In genomic region chr16:80512724-80513123, GRCm38 (mm10) we compare ENCODE assay signal across 25 mouse cellular contexts.
A peak's percentile ranks its signal among the peaks of the same experiment; 100 is the strongest.
DNase-seq lines count a peak whose midpoint lies in the region; ATAC-seq and TF ChIP-seq lines count a peak whose summit lies in the region.
"Had no signal": no experiment of that assay in that cellular context is flagged by ENCODE, and none has a peak within 500 bp of the region (broad histone marks: within the 10 kb centered on the region; RNA-seq: fewer than 3 reads in every experiment).

No protein-coding gene starts in this region.

- no peaks in the 10 kb centered on the region for H3K27me3 ChIP-seq in embryonic facial prominence, embryonic 14.5 days (replicated peaks; ENCODE audit: control insufficient read depth, insufficient read depth, low read length)
- H3K27me3 ChIP-seq in embryonic facial prominence, embryonic 10.5 days (replicated peaks; ENCODE audit: low read depth, poor library complexity, severe bottlenecking) = no peaks in the 10 kb centered on the region
- no peaks in the 10 kb centered on the region for H3K27me3 ChIP-seq in kidney, embryonic 14.5 days (ENCODE audit: control insufficient read depth, insufficient read depth, low read length)
- H3K27me3 ChIP-seq in liver, postnatal 0 days (ENCODE audit: insufficient read depth, low read length) = no peaks in the 10 kb centered on the region
- no peaks in the 10 kb centered on the region for H3K27me3 ChIP-seq in liver, embryonic 11.5 days (replicated peaks; ENCODE audit: control insufficient read depth, insufficient read depth, low read length)
- H3K27me3 ChIP-seq: CH12.LX; embryonic facial prominence, embryonic 15.5 days; heart, embryonic 15.5 days; hindbrain, embryonic 12.5 days had no signal

- TF ChIP-seq EP300 in liver, postnatal 0 days (IDR thresholded peaks at IDR 0.05; ENCODE audit: low read depth) = peak; percentile 33; the same call in 1 of the 2 replicates

- H3K9ac ChIP-seq in embryonic facial prominence, embryonic 14.5 days (ENCODE audit: low read depth, low read length) = no peak overlapping the region
- no peak overlapping the region for H3K9ac ChIP-seq in kidney, embryonic 14.5 days (ENCODE audit: low read depth, low read length)
- no peak overlapping the region for H3K9ac ChIP-seq in liver, postnatal 0 days (replicated peaks)
- no peak overlapping the region for H3K9ac ChIP-seq in liver, embryonic 11.5 days (ENCODE audit: low read depth, low read length)
- H3K9ac ChIP-seq: embryonic facial prominence, embryonic 15.5 days; heart, embryonic 15.5 days; hindbrain, embryonic 12.5 days had no signal

- H3K4me1 ChIP-seq in embryonic facial prominence, embryonic 14.5 days (ENCODE audit: control insufficient read depth, insufficient read depth, low read length) = no peaks in the 10 kb centered on the region
- H3K4me1 ChIP-seq in embryonic facial prominence, embryonic 10.5 days = no peaks in the 10 kb centered on the region
- H3K4me1 ChIP-seq in kidney, embryonic 14.5 days (ENCODE audit: control insufficient read depth, insufficient read depth, low read length) = no peaks in the 10 kb centered on the region
- H3K4me1 ChIP-seq in liver, postnatal 0 days (ENCODE audit: insufficient read depth) = no peaks in the 10 kb centered on the region
- H3K4me1 ChIP-seq in liver, embryonic 11.5 days (replicated peaks; ENCODE audit: control insufficient read depth, insufficient read depth, low read length) = no peaks in the 10 kb centered on the region
- H3K4me1 ChIP-seq: embryonic facial prominence, embryonic 15.5 days; forebrain, embryonic 10.5 days; heart, embryonic 10.5 days; heart, embryonic 15.5 days; hindbrain, embryonic 12.5 days had no signal

- no peak for TF ChIP-seq CTCF in liver, postnatal 0 days (IDR thresholded peaks at IDR 0.05; ENCODE audit: low read depth)

- no peak overlapping the region for H3K4me2 ChIP-seq in embryonic facial prominence, embryonic 14.5 days (ENCODE audit: low read depth, low read length)
- H3K4me2 ChIP-seq in kidney, embryonic 14.5 days (replicated peaks; ENCODE audit: low read depth, low read length) = no peak overlapping the region
- no peak overlapping the region for H3K4me2 ChIP-seq in liver, postnatal 0 days (ENCODE audit: low read depth, low read length)
- H3K4me2 ChIP-seq in liver, embryonic 11.5 days = no peak overlapping the region
- H3K4me2 ChIP-seq: embryonic facial prominence, embryonic 15.5 days; heart, embryonic 15.5 days; hindbrain, embryonic 12.5 days had no signal

- WGBS in embryonic facial prominence, embryonic 14.5 days = 37% methylated on average over 2 of the region's 2 CpGs
- WGBS in embryonic facial prominence, embryonic 10.5 days = 53% methylated on average over 2 of the region's 2 CpGs
- WGBS in kidney, embryonic 14.5 days = 45% methylated on average over 2 of the region's 2 CpGs
- 49% methylated on average over 2 of the region's 2 CpGs for WGBS in liver, postnatal 0 days (ENCODE audit: insufficient replicate concordance)
- 44% methylated on average over 2 of the region's 2 CpGs for WGBS in liver, embryonic 11.5 days

- H3K36me3 ChIP-seq in embryonic facial prominence, embryonic 14.5 days (ENCODE audit: control insufficient read depth, insufficient read depth, low read length) = no peaks in the 10 kb centered on the region
- H3K36me3 ChIP-seq in embryonic facial prominence, embryonic 10.5 days (replicated peaks) = no peaks in the 10 kb centered on the region
- H3K36me3 ChIP-seq in kidney, embryonic 14.5 days (ENCODE audit: control insufficient read depth, insufficient read depth, low read length) = no peaks in the 10 kb centered on the region
- no peaks in the 10 kb centered on the region for H3K36me3 ChIP-seq in liver, postnatal 0 days (replicated peaks; ENCODE audit: insufficient read depth, low read length)
- H3K36me3 ChIP-seq in liver, embryonic 11.5 days (ENCODE audit: control insufficient read depth, insufficient read depth, low read length) = no peaks in the 10 kb centered on the region
- H3K36me3 ChIP-seq: embryonic facial prominence, embryonic 15.5 days; forebrain, embryonic 10.5 days; heart, embryonic 10.5 days; heart, embryonic 15.5 days; hindbrain, embryonic 12.5 days had no signal

- DNase-seq in embryonic facial prominence, embryonic 14.5 days (ENCODE audit: low spot score) = peak; percentile 5
- no peak for DNase-seq in embryonic facial prominence, embryonic 10.5 days (ENCODE audit: low spot score)
- no peak for DNase-seq in kidney, postnatal 36 days
- no peak for DNase-seq in liver, postnatal 0 days
- no peak for DNase-seq in liver, embryonic 11.5 days (ENCODE audit: low spot score)
- peak; percentile 25 for DNase-seq in 3T3-L1 (ENCODE audit: low read depth, low spot score)
- no peak for DNase-seq in left cerebral cortex, adult 18-20 months (ENCODE audit: low spot score in 2 of 2)
- DNase-seq: adrenal gland, adult 2 months; adrenal gland, postnatal 25 days; cerebellum, adult 18-20 months; cerebellum, adult 9-11 months; cerebellum, postnatal 36 days; gastrocnemius, adult 2 months; gastrocnemius, postnatal 25 days; heart, postnatal 4 days had no signal

- H3K27ac ChIP-seq in embryonic facial prominence, embryonic 14.5 days (replicated peaks; ENCODE audit: low read depth, low read length) = no peak overlapping the region
- no peak overlapping the region for H3K27ac ChIP-seq in embryonic facial prominence, embryonic 10.5 days (replicated peaks)
- no peak overlapping the region for H3K27ac ChIP-seq in kidney, embryonic 14.5 days (ENCODE audit: low read depth, low read length)
- no peak overlapping the region for H3K27ac ChIP-seq in liver, postnatal 0 days (ENCODE audit: low read depth)
- no peak overlapping the region for H3K27ac ChIP-seq in liver, embryonic 11.5 days (ENCODE audit: low read depth, low read length)
- H3K27ac ChIP-seq: embryonic facial prominence, embryonic 15.5 days; forebrain, embryonic 10.5 days; gastrocnemius, adult 2 months; heart, embryonic 10.5 days; heart, embryonic 15.5 days; hindbrain, embryonic 12.5 days; hindbrain, postnatal 0 days had no signal

- no peak for ATAC-seq in embryonic facial prominence, embryonic 14.5 days (ENCODE audit: low read depth)
- ATAC-seq in kidney, embryonic 14.5 days (ENCODE audit: low FRiP score, low TSS enrichment) = peak; percentile 60; the same call in 1 of the 2 replicates
- ATAC-seq in liver, postnatal 0 days = 0 out of 2 replicates have a peak, but pooled peaks have one; percentile 23
- no peak for ATAC-seq in liver, embryonic 11.5 days (replicated peaks; ENCODE audit: low FRiP score)
- ATAC-seq: forebrain, embryonic 14.5 days; hindbrain, postnatal 0 days had no signal

- no peaks in the 10 kb centered on the region for H3K9me3 ChIP-seq in embryonic facial prominence, embryonic 14.5 days (ENCODE audit: control insufficient read depth, low read length)
- H3K9me3 ChIP-seq in embryonic facial prominence, embryonic 10.5 days = no peaks in the 10 kb centered on the region
- H3K9me3 ChIP-seq in kidney, embryonic 14.5 days (ENCODE audit: control insufficient read depth, low read length) = no peaks in the 10 kb centered on the region
- H3K9me3 ChIP-seq in liver, postnatal 0 days (ENCODE audit: low read length) = no peaks in the 10 kb centered on the region
- no peaks in the 10 kb centered on the region for H3K9me3 ChIP-seq in liver, embryonic 11.5 days (ENCODE audit: control insufficient read depth, low read length)
- H3K9me3 ChIP-seq: embryonic facial prominence, embryonic 15.5 days; forebrain, embryonic 10.5 days; heart, embryonic 10.5 days; heart, embryonic 15.5 days; hindbrain, embryonic 12.5 days had no signal

- no peak overlapping the region for H3K4me3 ChIP-seq in embryonic facial prominence, embryonic 14.5 days (ENCODE audit: low read depth, low read length)
- no peak overlapping the region for H3K4me3 ChIP-seq in embryonic facial prominence, embryonic 10.5 days
- H3K4me3 ChIP-seq in kidney, embryonic 14.5 days (ENCODE audit: low read length) = no peak overlapping the region
- no peak overlapping the region for H3K4me3 ChIP-seq in liver, postnatal 0 days (ENCODE audit: low read depth, low read length)
- H3K4me3 ChIP-seq in liver, embryonic 11.5 days (ENCODE audit: low read depth, low read length) = no peak overlapping the region
- H3K4me3 ChIP-seq: embryonic facial prominence, embryonic 15.5 days; erythroblast, embryonic 14.5 days; forebrain, embryonic 10.5 days; gastrocnemius, adult 2 months; heart, embryonic 10.5 days; heart, embryonic 15.5 days; hindbrain, embryonic 12.5 days had no signal

Comparison
In these comparisons a context has a peak if more than half of its experiments do, and no peak if none do; other contexts are left out.
1. ATAC-seq: peak in kidney, embryonic 14.5 days (single experiment) and liver, postnatal 0 days (single experiment); none in embryonic facial prominence, embryonic 14.5 days (single experiment) and liver, embryonic 11.5 days (single experiment).
2. DNase-seq: peak in embryonic facial prominence, embryonic 14.5 days (single experiment) and 3T3-L1 (single experiment); none in embryonic facial prominence, embryonic 10.5 days (single experiment), kidney, postnatal 36 days (0 of 2), liver, postnatal 0 days (single experiment), liver, embryonic 11.5 days (single experiment) and left cerebral cortex, adult 18-20 months (0 of 2).